Mouse (Mus musculus): ENCODE data around the gene Pnma1. TPM values are rescaled to one million over a fixed set of nuclear protein-coding genes. Genes with fewer than 3 reads are reported as not detected.
A peak's percentile ranks its signal among the peaks of the same experiment; 100 is the strongest.

Pnma1 gene
- polyA plus RNA-seq, 1 experiment from 2014 or later, result 1.3 TPM

DNA sequence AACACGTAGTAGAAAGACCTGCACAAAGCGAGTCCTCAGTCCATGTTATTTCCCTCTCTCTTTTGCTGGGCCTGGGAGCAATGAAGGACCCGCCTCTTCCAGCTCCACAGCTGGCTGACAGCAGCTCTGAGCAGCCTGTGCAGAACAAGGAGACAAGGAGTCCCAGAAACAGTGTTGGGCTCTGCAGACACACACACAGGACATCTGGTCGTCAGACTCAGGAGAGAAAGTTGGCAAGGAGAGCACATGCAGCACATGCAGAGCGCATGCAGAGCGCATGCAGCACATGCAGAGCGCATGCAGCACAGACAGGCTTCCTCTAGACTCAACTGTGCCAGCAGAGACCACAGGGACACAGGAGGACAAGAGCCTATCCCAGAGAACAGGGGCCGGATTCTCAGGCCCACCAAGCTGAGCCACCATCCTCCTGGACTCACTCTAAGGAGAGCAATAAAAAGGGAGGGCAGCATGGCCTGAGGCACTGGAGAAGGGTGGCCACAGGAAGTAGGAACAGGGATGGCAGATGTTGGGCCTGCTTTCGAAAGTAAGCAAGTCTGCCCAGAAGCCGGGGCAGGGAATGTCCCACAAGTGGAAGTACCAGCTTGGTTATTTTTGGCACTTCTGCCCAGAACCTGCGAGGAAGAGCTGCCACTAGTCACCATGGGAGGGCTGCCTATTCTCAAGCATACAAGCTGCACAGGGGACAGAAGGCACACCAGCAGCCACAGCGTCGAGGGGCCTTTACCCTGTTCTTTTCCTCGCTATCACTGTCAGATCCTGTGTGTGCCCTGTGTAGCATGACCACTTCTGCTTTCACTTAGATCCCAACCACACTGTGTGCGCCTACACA is 39.7 kb upstream of the Pnma1 start:
- WGBS, result 81% methylated on average over 15 of the region's 15 CpGs
- no peak overlapping the region for H3K4me3 ChIP-seq
- peaks cover 6% of the 10 kb centered on the region; the same call in 1 of the 2 replicates for H3K9me3 ChIP-seq
- DNase-seq (ENCODE audit: extremely low spot score, low spot score), result no peak
- H3K27me3 ChIP-seq (ENCODE audit: poor library complexity, severe bottlenecking), result no peaks in the 10 kb centered on the region
- 0 out of 2 replicates have a peak overlapping the region, but pooled peaks have one; percentile 62 for H3K27ac ChIP-seq
- peaks cover 64% of the 10 kb centered on the region for H3K4me1 ChIP-seq
- peaks cover 48% of the 10 kb centered on the region for H3K36me3 ChIP-seq (replicated peaks)

DNA sequence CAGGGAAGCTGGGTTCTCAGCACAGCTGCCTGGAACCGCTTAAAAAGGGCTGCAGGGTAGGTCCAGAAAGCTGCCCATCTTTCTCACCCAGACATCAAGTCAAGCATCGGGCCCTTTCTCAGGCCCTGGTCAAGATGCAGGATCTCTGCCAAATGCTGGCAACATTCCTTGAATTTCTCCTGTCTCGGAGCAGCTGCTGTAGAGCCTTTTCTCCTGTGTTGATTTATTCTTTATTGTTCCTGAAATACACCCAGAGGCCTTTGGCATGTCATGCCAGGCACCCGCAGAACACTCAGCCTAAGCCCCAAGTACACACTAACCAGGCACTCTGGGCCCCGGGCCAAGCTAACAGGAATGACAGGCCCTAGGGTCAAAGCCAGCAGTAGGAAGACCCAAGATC is 38.7 kb upstream of the Pnma1 start:
- Histone ChIP-seq H3K36me3 (replicated peaks) (peaks cover 48% of the 10 kb centered on the region), H3K4me1 (peaks cover 56% of the 10 kb centered on the region), H3K27ac (no peak overlapping the region), H3K27me3 (ENCODE audit: poor library complexity, severe bottlenecking) (no peaks in the 10 kb centered on the region), H3K4me3 (no peak overlapping the region), H3K9me3 (peaks cover 6% of the 10 kb centered on the region; the same call in 1 of the 2 replicates)
- WGBS, result 92% methylated on average over 5 of the region's 5 CpGs
- DNase-seq (ENCODE audit: extremely low spot score, low spot score), result no peak

DNA sequence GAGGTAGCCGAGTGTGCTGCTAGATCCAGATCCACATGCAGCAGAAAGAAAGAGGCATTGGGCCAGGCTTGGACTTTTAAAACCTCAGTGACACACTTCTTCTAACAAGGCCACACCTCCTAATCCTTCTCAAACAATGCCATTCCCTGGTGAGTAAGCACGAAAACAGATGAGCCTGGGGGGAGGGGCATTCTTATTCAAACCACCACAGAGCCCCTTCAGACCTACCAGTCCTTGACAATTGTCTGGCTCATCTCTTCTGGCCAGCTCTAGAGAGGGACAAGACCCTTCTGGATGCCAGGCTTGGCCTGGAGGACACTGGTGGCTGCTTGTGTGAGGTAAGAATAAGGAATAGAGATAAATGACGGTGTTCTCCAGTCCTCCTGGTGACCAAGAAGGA is 38.2 kb upstream of the Pnma1 start:
- Histone ChIP-seq H3K27me3 (ENCODE audit: poor library complexity, severe bottlenecking) (no peaks in the 10 kb centered on the region), H3K4me3 (no peak overlapping the region), H3K27ac (no peak overlapping the region), H3K9me3 (peaks cover 6% of the 10 kb centered on the region; the same call in 1 of the 2 replicates), H3K4me1 (peaks cover 56% of the 10 kb centered on the region), H3K36me3 (replicated peaks) (peaks cover 48% of the 10 kb centered on the region)
- no peak for DNase-seq (ENCODE audit: extremely low spot score, low spot score)
- 71% methylated on average over 3 of the region's 3 CpGs for WGBS

DNA sequence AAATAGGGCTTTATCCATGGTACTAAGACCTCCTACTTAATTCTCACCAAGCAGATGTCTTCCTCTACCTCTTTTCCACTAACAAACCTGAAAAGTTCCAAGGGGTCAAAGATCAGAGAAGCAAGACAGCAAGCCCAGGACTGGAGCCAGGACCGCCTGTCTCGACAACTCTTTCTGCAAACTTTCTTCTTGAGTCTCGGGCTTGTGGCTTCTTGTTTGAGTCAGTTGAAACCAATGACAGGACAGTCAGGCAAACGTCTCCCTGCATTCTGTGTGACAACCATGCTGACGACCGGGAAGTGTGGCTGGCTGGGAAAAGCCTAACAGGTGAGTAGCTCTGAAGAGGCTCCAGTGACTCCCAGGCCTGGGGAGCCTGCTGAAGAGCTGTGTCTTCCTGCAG is 37.3 kb upstream of the Pnma1 start:
- H3K4me1 ChIP-seq, result peaks cover 56% of the 10 kb centered on the region

DNA sequence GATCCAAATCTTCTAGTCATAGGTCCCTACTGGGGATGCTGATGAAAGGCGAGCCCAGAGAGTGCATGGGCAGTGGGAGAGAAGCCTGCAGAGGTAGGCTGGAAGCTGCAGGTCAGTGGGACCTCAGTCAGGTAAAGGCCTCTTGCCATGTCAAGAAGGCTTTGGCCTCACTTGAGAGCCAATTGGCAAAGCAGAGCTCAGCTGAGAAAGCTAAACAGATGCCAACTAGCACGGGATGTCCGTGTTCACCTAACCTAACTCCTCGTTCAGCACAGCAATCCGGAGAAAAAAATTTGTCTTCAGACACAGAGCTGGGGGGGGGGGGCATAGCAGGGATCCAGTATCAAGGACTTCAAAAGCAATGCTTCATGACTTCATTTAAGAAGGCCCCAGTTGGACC is 36.7 kb upstream of the Pnma1 start:
- Histone ChIP-seq H3K4me1 (peaks cover 56% of the 10 kb centered on the region), H3K9me3 (peaks cover 6% of the 10 kb centered on the region; the same call in 1 of the 2 replicates), H3K27me3 (ENCODE audit: poor library complexity, severe bottlenecking) (no peaks in the 10 kb centered on the region), H3K27ac (no peak overlapping the region), H3K4me3 (no peak overlapping the region), H3K36me3 (replicated peaks) (peaks cover 42% of the 10 kb centered on the region)
- no peak for DNase-seq (ENCODE audit: extremely low spot score, low spot score)
- WGBS, result 90% methylated on average over 5 of the region's 5 CpGs

More for the DNA sequence above, 37.3 kb upstream of the Pnma1 start:
- Histone ChIP-seq H3K36me3 (replicated peaks) (peaks cover 47% of the 10 kb centered on the region), H3K27me3 (ENCODE audit: poor library complexity, severe bottlenecking) (no peaks in the 10 kb centered on the region), H3K9me3 (peaks cover 6% of the 10 kb centered on the region; the same call in 1 of the 2 replicates), H3K4me3 (no peak overlapping the region), H3K27ac (no peak overlapping the region)
- WGBS, result 82% methylated on average over 6 of the region's 6 CpGs
- DNase-seq (ENCODE audit: extremely low spot score, low spot score), result no peak

DNA sequence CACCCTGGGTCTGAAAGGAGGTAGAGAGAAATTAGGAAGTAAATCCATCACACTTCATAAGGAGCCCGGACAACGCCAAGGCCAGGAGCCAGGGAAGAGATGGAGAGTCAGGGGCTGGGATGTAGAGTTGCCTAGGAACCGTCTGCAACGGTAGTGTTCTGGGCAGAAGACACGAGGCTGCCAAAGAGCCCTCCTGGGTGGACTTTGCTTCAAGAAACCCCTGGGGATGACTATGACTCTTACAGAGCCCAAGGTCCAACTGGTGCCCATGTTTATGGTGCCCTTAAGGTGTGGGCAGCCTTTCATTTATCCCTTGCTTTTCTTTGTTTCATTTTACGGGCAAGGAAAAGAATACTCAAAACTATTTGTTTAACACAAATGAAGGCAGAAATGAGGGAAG is 33.7 kb upstream of the Pnma1 start:
- Histone ChIP-seq H3K27me3 (ENCODE audit: poor library complexity, severe bottlenecking) (no peaks in the 10 kb centered on the region), H3K4me1 (peaks cover 54% of the 10 kb centered on the region), H3K9me3 (peaks cover 6% of the 10 kb centered on the region; the same call in 1 of the 2 replicates), H3K27ac (peak overlapping the region; percentile 45; the same call in 1 of the 2 replicates), H3K36me3 (replicated peaks) (peaks cover 30% of the 10 kb centered on the region), H3K4me3 (no peak overlapping the region)
- DNase-seq (ENCODE audit: extremely low spot score, low spot score), result no peak
- WGBS, result 85% methylated on average over 6 of the region's 6 CpGs

DNA sequence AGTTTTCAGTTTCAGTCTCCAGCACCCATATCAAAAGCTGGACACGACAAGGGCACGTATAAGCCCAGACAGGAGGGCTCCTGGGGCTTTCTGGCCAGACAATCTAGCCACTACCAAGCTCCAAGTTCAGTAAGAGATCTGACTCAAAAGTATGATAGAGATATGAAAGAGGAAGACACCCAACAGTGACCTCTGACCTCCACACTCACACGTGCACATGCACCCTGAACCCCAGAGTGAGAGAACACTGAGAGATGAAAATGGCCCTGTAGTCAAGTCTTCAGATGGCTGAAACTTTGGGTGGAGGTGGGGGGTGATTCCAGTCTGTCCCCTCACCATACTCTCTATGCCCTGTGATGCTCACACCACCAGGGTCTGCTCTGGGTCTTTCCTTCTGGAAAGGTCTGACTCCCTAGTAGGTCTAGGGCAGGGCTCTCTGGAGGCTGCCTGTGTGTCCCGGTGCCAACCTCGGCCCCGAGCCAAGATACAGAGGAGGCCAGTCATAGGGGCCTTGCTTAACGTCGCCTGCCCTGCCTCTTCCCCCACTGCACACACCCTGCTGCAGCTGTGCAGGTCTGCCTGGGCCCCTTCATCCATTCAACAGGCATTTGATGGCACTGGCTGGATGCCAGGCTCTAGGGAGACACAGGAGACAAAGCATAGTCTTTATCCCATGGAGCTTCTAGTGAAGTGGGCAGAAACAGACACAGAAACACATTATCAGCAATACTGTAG is 32.6 kb upstream of the Pnma1 start:
- H3K4me3 ChIP-seq, result peak overlapping the region; percentile 14; the same call in 1 of the 2 replicates
- H3K4me1 ChIP-seq, result peaks cover 61% of the 10 kb centered on the region
- no peak for DNase-seq (ENCODE audit: extremely low spot score, low spot score)
- no peaks in the 10 kb centered on the region for H3K27me3 ChIP-seq (ENCODE audit: poor library complexity, severe bottlenecking)
- 84% methylated on average over 8 of the region's 8 CpGs for WGBS
- H3K36me3 ChIP-seq (replicated peaks), result peaks cover 18% of the 10 kb centered on the region
- H3K27ac ChIP-seq, result peak overlapping the region; percentile 45; the same call in 1 of the 2 replicates
- H3K9me3 ChIP-seq, result no peaks in the 10 kb centered on the region

DNA sequence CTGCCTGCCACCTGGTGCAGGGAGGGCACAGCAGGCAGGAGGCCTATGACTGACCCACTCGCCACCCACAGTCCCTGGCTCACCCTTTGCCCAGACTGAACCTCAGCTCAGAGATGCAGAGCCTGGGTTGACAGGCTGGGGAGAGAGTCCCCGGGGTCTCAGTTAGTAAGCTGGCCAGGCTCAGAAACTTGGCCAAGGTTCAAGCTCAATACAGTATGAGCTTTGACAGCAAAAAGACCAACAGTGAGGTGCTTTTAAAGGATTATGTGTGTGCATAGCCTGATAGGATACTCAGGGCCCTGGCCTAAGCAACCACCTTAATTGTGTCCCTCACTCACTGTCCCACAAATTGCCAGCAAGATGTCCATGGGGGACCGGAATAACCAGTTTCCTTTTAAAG is 31.8 kb upstream of the Pnma1 start:
- DNase-seq (ENCODE audit: extremely low spot score, low spot score), result no peak
- Histone ChIP-seq H3K27ac (peak overlapping the region; percentile 45; the same call in 1 of the 2 replicates), H3K4me3 (no peak overlapping the region), H3K36me3 (replicated peaks) (peaks cover 13% of the 10 kb centered on the region), H3K4me1 (peaks cover 69% of the 10 kb centered on the region), H3K9me3 (no peaks in the 10 kb centered on the region), H3K27me3 (ENCODE audit: poor library complexity, severe bottlenecking) (no peaks in the 10 kb centered on the region)
- 81% methylated on average over 3 of the region's 3 CpGs for WGBS

DNA sequence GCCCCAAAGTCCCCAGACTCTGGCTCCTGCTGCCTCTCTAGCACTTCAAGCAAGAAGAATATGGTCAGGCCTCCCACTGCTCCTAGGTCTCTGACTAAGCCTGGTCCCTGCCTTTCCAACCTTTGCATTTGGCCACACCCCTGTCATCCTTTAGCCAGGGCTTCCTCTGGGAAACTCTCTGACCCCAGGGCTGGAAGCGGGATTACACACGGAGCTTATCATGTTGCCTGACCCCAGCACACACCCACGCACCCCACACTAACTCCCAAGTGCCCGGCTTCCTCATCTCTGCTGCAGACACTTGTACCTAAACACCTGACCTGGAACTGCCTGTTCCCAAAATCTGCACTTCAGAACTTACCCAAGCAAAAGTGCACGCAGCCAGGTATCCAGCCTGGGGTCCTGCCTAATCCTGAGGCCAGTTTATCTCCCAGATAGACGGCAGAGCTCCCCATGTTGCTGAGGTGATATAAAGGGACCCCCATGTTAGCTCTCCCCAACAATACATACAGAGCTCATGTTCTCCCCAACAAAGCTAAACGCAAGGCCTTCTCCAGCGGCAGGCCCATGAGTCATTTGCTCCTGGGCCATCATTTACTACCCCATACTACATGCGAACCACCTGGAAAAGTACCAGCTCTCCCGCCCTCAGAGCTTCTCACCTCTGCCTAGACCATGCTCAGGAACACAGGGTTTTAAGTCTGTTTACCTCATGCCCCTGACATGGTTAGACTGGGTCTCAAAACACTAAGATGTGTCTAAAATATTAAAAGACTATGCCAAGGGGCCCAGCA is 30.6 kb upstream of the Pnma1 start:
- peak overlapping the region; percentile 88; the same call in 1 of the 2 replicates for H3K27ac ChIP-seq
- H3K36me3 ChIP-seq (replicated peaks), result peaks cover 9% of the 10 kb centered on the region
- H3K27me3 ChIP-seq (ENCODE audit: poor library complexity, severe bottlenecking), result no peaks in the 10 kb centered on the region
- no peak overlapping the region for H3K4me3 ChIP-seq
- H3K9me3 ChIP-seq, result no peaks in the 10 kb centered on the region
- DNase-seq (ENCODE audit: extremely low spot score, low spot score), result no peak
- 69% methylated on average over 10 of the region's 10 CpGs for WGBS
- peaks cover 81% of the 10 kb centered on the region for H3K4me1 ChIP-seq

DNA sequence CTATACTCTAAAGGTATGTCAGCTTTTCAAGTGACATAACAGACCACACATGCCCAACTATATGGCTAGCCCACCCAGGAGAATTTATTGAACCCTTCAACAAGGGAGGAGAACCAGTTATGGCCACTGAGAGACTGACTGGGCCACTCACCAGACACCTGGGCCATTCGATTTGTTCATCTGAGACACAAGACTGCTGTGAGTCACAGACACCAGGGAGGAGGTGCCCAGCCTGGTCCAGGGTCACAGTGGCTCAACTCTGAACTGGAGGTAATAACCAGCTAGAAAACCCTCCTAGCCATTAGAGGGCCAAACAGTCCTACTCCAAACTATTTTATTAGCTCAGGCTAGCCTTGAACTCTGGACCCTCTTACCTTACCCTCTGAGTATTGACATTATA is 29.8 kb upstream of the Pnma1 start:
- H3K4me1 ChIP-seq, result peaks cover 83% of the 10 kb centered on the region
- H3K27ac ChIP-seq, result peak overlapping the region; percentile 88
- no peaks in the 10 kb centered on the region for H3K27me3 ChIP-seq (ENCODE audit: poor library complexity, severe bottlenecking)

DNA sequence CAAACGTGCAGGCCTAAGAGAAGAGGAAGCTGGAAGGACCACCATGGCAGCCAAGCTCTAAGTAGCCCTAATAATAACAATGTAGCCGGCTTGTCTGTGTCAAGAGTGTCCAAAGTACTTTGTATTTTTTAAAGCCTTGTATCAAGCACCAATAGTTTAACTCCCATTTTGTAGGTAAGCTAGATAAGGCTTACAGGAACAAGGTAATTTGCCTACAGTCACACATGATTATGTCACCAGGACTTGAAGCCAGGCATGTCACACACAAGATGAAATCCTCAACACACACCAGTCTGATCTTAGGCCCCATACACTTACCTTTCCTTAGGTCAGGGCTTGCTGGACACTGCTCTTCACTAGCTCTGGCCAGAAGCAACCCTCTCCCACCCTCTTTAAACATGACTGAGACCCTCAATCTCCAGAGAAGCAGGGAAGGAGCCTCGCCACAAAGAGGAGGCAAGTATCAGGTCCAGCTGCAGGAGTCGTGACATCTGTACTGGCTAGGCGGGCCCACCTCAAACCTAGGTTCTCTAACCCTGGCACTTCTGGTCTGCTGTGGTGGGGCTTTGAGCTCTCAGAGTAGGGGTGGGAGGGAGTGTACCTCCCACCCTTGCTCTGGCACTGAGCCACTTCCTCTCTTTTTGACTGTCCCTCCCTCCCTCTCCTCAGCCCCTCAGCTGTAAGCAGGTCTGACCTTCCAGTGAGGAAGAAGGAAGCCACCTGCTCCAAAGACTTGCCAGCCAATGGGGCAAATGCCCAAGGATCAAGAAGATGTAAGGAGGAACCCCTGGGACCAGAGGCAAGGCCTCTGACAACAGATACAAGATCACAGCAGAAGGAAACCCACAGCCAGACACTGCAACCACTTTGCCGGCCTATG is 28.8 kb upstream of the Pnma1 start:
- Histone ChIP-seq H3K9me3 (no peaks in the 10 kb centered on the region), H3K27ac (peak overlapping the region; percentile 88), H3K4me1 (peaks cover 83% of the 10 kb centered on the region), H3K36me3 (replicated peaks) (peaks cover 23% of the 10 kb centered on the region), H3K4me3 (peak overlapping the region; percentile 49; the same call in 1 of the 2 replicates), H3K27me3 (ENCODE audit: poor library complexity, severe bottlenecking) (no peaks in the 10 kb centered on the region)
- DNase-seq (ENCODE audit: extremely low spot score, low spot score), result no peak
- 42% methylated on average over 6 of the region's 6 CpGs for WGBS

More for the DNA sequence above, 29.8 kb upstream of the Pnma1 start:
- H3K4me3 ChIP-seq, result no peak overlapping the region
- H3K9me3 ChIP-seq, result no peaks in the 10 kb centered on the region
- peaks cover 15% of the 10 kb centered on the region for H3K36me3 ChIP-seq (replicated peaks)
- WGBS, result 64% methylated on average over 1 of the region's 1 CpGs
- DNase-seq (ENCODE audit: extremely low spot score, low spot score), result no peak

Data from forebrain, embryonic 10.5 days (tissue).